Mouse (Mus musculus): ENCODE measurements around the gene Slc22a14.
"Not testable (repeated sequence)": the region's sequence is repeated elsewhere in the genome, so short reads cannot be mapped to it uniquely, and the experiment has no call there.

Gene Slc22a14

GRCm38 (mm10) chr9:119323260-119323645 lies 42.1 kb downstream of the Slc22a14 start:
- DNase-seq (ENCODE audit: low spot score in 2 of 2) = no peak

DNA sequence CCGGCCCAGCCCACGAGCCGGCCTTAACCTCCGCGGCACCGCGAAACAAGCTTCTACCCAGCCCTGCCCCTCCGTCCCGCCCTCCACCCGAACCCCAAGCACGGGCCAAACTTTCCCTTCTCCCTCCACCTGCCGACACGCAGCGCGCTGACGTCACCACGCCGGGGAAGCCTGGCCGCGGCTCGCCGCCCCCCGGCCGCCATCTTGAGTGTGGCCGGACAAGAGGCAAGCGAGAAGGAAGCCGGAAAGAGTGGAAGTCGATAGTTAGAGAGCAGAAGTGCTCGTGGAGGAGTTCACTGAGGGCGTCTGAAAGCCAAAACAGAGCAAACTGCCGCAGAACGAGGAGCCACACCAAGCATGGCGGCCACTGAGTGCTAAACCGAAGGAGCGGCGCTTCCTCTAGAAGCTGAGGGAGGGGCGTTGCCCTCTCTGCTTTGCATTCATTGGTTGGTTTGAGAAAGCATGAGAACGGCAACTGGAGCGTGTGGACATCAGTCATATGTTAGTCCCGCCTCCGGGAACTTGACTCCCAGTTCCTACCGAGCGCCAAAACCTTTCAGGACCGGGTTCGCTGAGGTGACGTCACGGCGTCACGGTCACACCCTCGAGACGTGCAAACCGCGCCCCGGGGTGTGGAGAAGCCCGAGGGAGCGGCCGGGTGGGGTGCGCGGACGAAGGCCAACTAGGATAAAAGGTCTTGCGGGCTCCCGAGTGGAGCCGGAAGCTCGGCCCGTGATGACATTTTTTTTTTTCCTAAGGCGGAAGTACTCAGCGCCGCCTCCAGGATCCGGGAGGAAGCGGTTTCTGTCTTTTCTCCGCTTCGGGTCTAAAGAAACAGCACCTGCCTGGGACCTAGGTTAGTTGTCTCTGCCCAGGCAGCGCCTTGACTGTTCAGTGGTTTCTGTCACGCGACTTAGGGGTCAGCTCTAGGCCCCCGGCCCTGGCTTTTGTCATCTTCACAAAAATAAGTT lies 42.8 kb downstream of the Slc22a14 start, which contains the start of gene Oxsr1:
Oxsr1 (minus strand) TSS at position 139 of the 971 bp plus-strand sequence.
- peak; percentile 100 for DNase-seq (ENCODE audit: low spot score in 2 of 2)

- peak in 1 of 2 experiments; percentile 26 for DNase-seq (ENCODE audit: low spot score in 2 of 2)
These were observed 43.7 kb downstream of the Slc22a14 start for GRCm38 (mm10) chr9:119321392-119322229.

DNA sequence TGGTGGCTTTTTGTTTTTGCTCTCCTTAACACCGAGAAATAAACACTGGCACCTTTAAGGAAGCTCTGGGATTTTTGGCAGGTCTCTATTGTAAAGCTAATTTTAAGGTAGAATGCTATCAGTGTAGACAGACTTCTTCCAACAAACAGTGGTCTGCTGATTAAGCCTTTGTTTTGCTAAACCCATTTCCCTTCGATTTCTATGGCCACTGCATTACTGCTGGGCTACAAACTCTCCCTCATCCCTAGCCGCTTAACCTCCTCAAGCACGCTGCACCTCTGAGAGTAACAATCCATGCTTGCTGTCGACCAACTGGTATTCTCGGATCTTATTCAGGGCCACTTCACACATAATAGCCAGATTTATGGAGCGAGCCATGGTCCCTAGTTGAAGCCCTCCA lies 44.4 kb downstream of the Slc22a14 start:
- DNase-seq (ENCODE audit: low spot score in 2 of 2) = no peak

DNA sequence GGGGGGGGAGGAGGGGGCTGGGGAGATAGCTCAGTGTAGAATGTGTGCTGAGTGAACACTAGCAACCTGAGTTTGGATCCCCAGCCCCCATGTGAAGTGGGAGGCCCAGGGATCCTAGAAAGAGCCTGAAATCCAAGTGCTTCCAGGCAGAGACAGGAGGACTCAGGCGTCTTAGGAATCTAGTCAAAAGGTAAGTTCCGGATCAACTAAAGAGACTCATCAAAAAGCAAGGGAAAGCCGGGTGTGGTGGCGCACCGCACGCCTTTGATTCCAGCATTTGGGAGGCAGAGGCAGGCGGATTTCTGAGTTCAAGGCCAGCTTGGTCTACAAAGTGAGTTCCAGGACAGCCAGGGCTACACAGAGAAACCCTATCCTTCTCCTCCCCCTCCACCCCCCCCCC lies 44.9 kb downstream of the Slc22a14 start:
- no peak for DNase-seq (ENCODE audit: low spot score in 2 of 2)

- no peak for DNase-seq (ENCODE audit: low spot score in 2 of 2)
These were observed 46.5 kb downstream of the Slc22a14 start for GRCm38 (mm10) chr9:119318891-119319290.

- no peak for DNase-seq (ENCODE audit: low spot score in 2 of 2)
These were observed 52.3 kb downstream of the Slc22a14 start for GRCm38 (mm10) chr9:119313096-119313495.

DNA sequence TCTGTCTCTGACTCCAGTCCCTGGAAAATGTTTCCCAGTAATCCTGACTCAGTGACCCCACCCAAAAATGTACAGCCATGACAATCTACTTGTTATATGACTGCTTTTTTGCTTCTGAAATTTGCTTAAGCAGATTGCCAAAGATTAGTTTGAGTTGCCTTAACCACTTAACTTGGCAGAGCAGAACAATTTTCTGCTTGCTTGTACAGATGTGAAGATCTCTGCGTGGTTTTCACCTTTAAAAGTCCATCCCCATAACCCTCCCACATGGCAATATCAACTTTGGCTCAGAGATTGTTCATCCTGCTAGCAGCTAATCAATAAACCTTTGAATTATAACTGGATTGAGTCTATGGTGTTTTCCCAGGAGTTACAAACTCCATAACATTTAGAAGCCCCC lies 56.3 kb downstream of the Slc22a14 start:
- DNase-seq (ENCODE audit: low spot score in 2 of 2) = no peak

DNA sequence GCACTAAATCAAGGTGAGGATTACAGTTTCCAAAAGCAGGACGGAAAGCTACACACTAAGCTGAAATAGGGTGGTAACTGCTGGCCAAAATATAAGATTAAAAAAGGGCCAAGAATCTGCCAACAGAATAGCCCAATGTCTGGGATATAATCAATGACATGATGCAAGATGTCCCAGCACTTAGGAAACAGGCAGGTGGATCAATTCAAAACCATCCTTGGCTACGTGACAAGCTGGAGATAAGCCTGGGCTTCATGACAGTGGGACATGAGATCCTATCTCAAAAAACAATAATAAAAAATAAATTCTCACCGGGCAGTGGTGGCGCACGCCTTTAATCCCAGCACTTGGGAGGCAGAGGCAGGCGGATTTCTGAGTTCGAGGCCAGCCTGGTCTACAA lies 59.5 kb downstream of the Slc22a14 start:
- no peak for DNase-seq (ENCODE audit: low spot score in 2 of 2)

- no peak for DNase-seq (ENCODE audit: low spot score in 2 of 2)
These were observed 66.8 kb downstream of the Slc22a14 start for GRCm38 (mm10) chr9:119298563-119298962.

- no peak for DNase-seq (ENCODE audit: low spot score in 2 of 2)
These were observed 67.7 kb downstream of the Slc22a14 start for GRCm38 (mm10) chr9:119297696-119298095.

- DNase-seq (ENCODE audit: low spot score in 2 of 2) = no peak
These were observed 74.6 kb downstream of the Slc22a14 start for GRCm38 (mm10) chr9:119290791-119291190.

- DNase-seq (ENCODE audit: low spot score in 2 of 2) = no peak
These were observed 84.3 kb downstream of the Slc22a14 start for GRCm38 (mm10) chr9:119280894-119281682.

GRCm38 (mm10) chr9:119278031-119278430 lies 87.3 kb downstream of the Slc22a14 start:
- no peak for DNase-seq (ENCODE audit: low spot score in 2 of 2)

- peak in 1 of 2 experiments; percentile 9 for DNase-seq (ENCODE audit: low spot score in 2 of 2)
These were observed 89.0 kb downstream of the Slc22a14 start for GRCm38 (mm10) chr9:119276321-119276720.

DNA sequence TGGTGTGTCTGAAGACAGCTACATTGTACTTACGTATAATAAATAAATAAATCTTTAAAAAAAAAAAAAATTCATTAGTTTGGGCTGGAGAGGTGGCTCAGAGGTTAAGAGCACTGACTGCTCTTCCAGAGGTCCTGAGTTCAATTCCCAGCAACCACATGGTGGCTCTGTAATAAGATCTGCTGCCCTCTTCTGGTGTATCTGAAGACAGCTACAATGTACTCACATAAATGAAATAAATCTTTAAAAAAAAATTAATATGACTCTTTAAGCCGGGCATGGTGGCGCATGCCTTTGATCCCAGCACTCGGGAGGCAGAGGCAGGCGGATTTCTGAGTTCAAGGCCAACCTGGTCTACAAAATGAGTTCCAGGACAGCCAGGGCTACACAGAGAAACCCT lies 90.5 kb downstream of the Slc22a14 start:
- not testable (repeated sequence) for DNase-seq (ENCODE audit: low spot score in 2 of 2)

DNA sequence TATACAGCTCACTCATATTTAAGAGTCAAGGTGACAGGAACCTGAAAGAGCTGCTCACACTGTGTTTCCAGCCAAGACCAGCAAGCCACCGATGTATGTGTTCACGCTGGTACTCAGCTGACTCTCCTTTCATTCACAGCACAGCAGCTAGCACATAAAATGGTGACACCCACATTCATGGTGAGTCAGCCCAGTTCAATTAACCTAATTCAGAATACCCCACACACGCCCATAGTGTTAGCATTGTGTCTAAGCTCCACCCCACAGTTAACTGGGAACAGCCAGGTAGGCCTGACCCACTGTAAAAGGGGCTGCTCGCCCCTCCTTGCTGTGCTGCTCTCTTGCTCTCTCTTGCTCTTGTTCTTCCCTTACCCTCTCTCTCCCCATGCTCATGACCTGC lies 93.9 kb downstream of the Slc22a14 start:
- DNase-seq (ENCODE audit: low spot score in 2 of 2) = no peak

- no peak for DNase-seq (ENCODE audit: low spot score in 2 of 2)
These were observed 96.7 kb downstream of the Slc22a14 start for GRCm38 (mm10) chr9:119268588-119269145.

DNA sequence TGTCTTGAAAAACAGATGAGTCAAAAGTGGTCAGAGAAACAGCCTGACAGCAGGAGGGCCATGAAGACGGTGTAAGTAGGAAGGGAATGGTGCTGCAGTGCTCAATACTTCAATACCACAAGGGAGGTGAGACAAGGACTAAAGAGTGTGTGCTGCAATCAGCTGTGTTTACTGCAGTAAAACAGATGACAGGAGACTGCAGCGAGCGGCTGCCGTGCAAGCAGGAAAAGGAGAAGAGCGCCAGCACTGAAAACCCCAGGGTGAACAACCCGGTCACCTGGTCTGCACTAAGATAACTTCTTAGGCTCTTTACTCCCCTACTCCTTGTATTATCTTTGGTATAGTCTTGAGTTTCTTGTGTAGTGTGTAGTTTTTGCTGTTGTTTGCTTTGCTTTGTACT lies 97.2 kb downstream of the Slc22a14 start:
- DNase-seq (ENCODE audit: low spot score in 2 of 2) = no peak

DNA sequence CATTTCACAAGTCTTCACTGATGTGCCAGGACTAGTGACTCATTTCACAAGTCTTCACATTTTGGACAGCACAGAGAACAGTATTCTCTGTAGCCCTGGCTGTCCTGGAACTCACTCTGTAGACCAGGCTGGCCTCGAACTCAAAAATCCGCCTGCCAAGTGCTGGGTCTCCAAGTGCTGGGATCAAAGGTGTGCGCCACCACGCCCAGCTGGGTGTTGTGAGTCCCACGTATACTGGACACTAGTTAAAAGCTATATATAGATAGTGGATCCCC lies 99.3 kb downstream of the Slc22a14 start:
- not testable (repeated sequence) for DNase-seq (ENCODE audit: low spot score in 2 of 2)

GRCm38 (mm10) chr9:119265373-119266120 lies 99.8 kb downstream of the Slc22a14 start:
- not testable (repeated sequence) for DNase-seq (ENCODE audit: low spot score in 2 of 2)
